In the genomic region with DNA sequence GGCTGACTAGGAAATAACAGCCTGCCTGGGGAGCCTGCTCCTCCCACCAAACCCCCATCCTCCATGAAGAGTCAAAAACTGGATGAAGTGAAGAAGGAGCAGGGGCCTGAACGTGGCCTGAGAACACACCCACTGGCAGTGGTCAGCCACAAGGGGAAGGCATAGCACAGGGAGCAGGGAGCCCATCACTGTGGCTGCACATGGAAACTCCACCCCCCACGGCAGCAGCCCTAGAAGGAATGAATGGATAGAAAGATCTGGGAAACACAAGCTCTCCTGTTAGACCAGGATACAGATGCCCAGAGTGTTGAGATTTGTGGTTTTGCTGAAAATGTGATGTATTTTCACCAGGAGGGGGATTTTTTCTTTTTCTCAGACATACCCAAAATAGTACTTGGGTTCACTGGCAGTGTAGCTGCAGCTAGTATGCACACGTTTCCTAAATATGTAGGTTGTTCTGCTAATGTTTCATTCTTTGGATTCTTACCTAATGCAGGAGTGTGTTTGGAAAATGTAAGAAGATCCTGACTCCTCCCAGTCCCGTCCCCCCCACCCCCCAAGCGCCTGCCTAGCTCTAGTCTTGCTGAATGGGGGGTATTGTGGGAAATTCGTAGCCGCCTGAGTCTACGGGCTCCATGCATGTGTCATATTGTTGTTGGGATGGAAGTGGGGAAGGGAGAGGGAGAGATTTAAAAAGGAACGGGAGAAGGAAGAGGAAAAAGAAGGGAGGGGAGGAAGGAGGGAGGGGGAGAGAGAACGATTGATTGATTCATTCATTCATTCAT, we compare ENCODE assay signal across 9 mouse cellular contexts. TPM values are rescaled to one million over a fixed set of nuclear protein-coding genes. Genes with fewer than 3 reads are reported as not detected.
DNase-seq lines count a peak whose midpoint lies in the region; ATAC-seq and TF ChIP-seq lines count a peak whose summit lies in the region.
"Had no signal": no experiment of that assay in that cellular context is flagged by ENCODE, and none has a peak within 500 bp of the region (broad histone marks: within the 10 kb centered on the region; RNA-seq: fewer than 3 reads in every experiment).

No protein-coding gene starts in this region.

- no peak for TF ChIP-seq POLR2A in kidney, adult 2 months (IDR thresholded peaks at IDR 0.05; ENCODE audit: low read depth, low read length)

- TF ChIP-seq CTCF in kidney, adult 2 months (conservative IDR thresholded peaks at IDR 0.05; ENCODE audit: insufficient read depth, insufficient read length, low read depth, low read length): no peak

- WGBS in limb, embryonic 13.5 days: 48% methylated on average over 10 of the region's 10 CpGs
- 77% methylated on average over 10 of the region's 10 CpGs for WGBS in kidney, adult 2 months

- no peaks in the 10 kb centered on the region for H3K27me3 ChIP-seq in limb, embryonic 13.5 days
- H3K27me3 ChIP-seq in kidney, adult 2 months (replicated peaks; ENCODE audit: control insufficient read depth, insufficient read depth, low read length): no peaks in the 10 kb centered on the region

- no peak overlapping the region for H3K4me3 ChIP-seq in limb, embryonic 13.5 days
- H3K4me3 ChIP-seq in kidney, adult 2 months (ENCODE audit: insufficient read depth, low read depth, low read length): no peak overlapping the region

- H3K4me1 ChIP-seq in limb, embryonic 13.5 days: peaks cover 44% of the 10 kb centered on the region
- no peaks in the 10 kb centered on the region for H3K4me1 ChIP-seq in kidney, adult 2 months (ENCODE audit: control insufficient read depth, insufficient read depth, low read length)

- H3K27ac ChIP-seq in limb, embryonic 13.5 days: peak overlapping the region; percentile 66
- no peak overlapping the region for H3K27ac ChIP-seq in kidney, adult 2 months (ENCODE audit: insufficient read depth, low read depth, low read length)

- no peaks in the 10 kb centered on the region for H3K9me3 ChIP-seq in limb, embryonic 13.5 days

- peak overlapping the region; percentile 10; the same call in 1 of the 2 replicates for H3K4me2 ChIP-seq in limb, embryonic 13.5 days (replicated peaks)

- DNase-seq in embryo, embryonic 10 days (ENCODE audit: low spot score): peak; percentile 42
- no peak for DNase-seq in embryo, embryonic 9.5 days (ENCODE audit: extremely low spot score)
- peak; percentile 66 to 71 for DNase-seq in right cerebral cortex, postnatal 10 days (ENCODE audit: low spot score in 2 of 2)
- DNase-seq in right cerebral cortex, adult 18-20 months: no peak
- DNase-seq in urinary bladder, postnatal 4 days (ENCODE audit: low spot score in 2 of 2): no peak
- no peak for DNase-seq in gastrocnemius, adult 8-10 months (ENCODE audit: low spot score in 2 of 2)
- DNase-seq in kidney, adult 2 months: no peak

- H3K36me3 ChIP-seq in limb, embryonic 13.5 days: no peaks in the 10 kb centered on the region
- no peaks in the 10 kb centered on the region for H3K36me3 ChIP-seq in kidney, adult 2 months (ENCODE audit: control insufficient read depth, insufficient read depth, low read length)

- peak; percentile 83 for ATAC-seq in limb, embryonic 13.5 days (ENCODE audit: low FRiP score, low read depth)
- ATAC-seq: CD4-positive, CD25-positive, alpha-beta regulatory T cell, adult 4 months had no signal

- H3K9ac ChIP-seq in limb, embryonic 13.5 days: no peak overlapping the region

RNA-seq across cellular contexts. Expression of gene Chst15, which starts 56.8 kb away (rescaled TPM):
- 23.6 and 24.3 TPM in 2 replicates for polyA plus RNA-seq in limb, embryonic 13.5 days (2015; fragmentation: Nextera tagmentation; extraction: Ambion mirVana)
- 1 to 10 TPM; 1.4 to 2.6 (median 1.8) TPM for total RNA-seq in gastrocnemius, adult 8-10 months (2022)
- polyA plus RNA-seq in kidney, adult 2 months (2012; rRNA removed): 13.8 and 17.6 TPM in 2 replicates

Comparison
In these comparisons a context has a peak if more than half of its experiments do, and no peak if none do; other contexts are left out.
1. DNase-seq: peak in embryo, embryonic 10 days (single experiment) and right cerebral cortex, postnatal 10 days (2 of 2); none in embryo, embryonic 9.5 days (single experiment), right cerebral cortex, adult 18-20 months (single experiment), urinary bladder, postnatal 4 days (0 of 2), gastrocnemius, adult 8-10 months (0 of 2) and kidney, adult 2 months (single experiment).